Mouse (Mus musculus) left cerebral cortex, postnatal 25 days (tissue): ENCODE data around the gene Klf3. TPM values are rescaled to one million over a fixed set of nuclear protein-coding genes. Genes with fewer than 3 reads are reported as not detected.
A peak's percentile ranks its signal among the peaks of the same experiment; 100 is the strongest.

Experiments used
- DNase-seq, 2 experiments: peaks; one replicate each; pipeline ENCODE4 v3.0.0; 2022; ENCODE audit warnings: low spot score in 2 of 2, mixed read lengths in 1 of 2
- intact Hi-C: fragments of 180-260 bp; cut with DNase I; formaldehyde crosslinking; loops from one replicate; pipeline ENCODE4 v1.15.1; 2025
- total RNA-seq, 2 experiments: library from RNA; stranded (reverse); gene quantifications; 2 replicates each; pipeline ENCODE4 v1.2.3; 2021

The Klf3 gene
- total RNA-seq = 10 to 100 TPM; 25.2 to 26.3 TPM

DNA sequence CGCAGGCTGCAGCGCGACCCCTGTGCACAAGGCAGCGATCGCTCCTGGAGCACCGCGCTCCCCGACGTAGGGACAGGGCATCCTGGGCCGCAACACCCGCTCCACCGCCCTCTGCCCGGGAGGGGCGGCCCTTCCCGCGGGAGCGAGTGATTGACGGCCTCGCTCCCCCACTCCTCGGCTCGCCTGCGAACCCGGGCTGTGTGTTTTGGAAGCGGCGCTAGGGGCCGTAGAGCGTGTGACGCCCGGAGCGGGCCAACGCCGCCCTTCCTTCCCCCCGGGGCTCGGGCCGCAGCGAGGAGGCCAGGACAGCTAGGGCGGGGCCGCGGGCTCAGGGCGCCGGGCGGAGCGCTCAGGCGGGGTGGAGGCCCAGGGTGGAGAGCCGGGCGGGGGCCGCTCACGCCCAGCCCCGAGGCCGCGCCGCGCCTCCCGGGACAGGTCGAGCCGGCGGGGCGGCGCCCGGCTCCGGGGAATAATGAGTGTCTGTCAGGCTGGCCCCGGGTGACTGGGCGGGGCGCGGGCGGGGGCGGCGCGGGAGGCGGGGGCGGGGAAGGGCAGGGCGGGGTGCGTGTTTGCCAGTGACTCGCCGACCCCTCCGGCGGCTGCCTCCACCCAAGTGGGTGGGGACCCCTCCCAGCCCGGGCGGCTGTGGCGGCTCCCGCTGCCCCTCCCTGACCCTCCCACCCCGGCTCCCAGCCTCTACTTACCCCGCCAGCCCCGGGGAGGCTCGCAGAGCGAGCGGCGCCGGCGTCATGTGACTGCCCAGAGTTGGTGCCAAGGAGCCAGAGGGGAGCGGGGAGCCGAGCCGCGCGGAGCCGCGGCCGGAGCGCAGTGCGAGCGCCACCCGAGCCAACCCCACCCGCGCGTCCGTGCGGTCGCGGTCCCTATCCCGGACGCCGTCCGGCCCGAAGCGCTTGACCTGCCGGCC is at the start of gene Klf3:
Gene Klf3, plus strand, starts transcription at position 594 of the 925 bp plus-strand sequence.
- intact Hi-C loops = loop anchor here (2.0 kb wide), 1 partner anchor 100 kb away; no protein-coding TSS in a partner anchor
- peak; percentile 74 to 78 for DNase-seq

DNA sequence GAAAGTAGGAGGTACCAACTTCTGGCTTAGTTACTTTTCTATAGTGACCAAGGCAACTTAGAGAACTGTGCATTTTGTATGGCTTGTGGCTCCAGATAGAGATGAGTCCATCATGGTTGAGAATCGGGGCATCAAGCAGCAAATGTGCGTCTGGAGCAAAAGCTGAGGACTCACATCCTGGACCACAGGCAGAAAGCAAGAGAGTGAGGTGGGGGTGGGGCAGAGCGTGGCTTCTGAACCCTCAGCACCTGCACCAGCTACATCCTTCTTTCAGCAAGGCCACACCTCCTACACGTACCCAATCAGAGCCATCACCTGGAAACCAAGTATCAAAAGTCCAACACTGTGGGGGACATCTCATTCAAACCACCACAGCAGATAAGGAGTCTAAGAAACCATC is 40.9 kb upstream of the Klf3 start:
- no peak for DNase-seq
- intact Hi-C loops = no loop called here

DNA sequence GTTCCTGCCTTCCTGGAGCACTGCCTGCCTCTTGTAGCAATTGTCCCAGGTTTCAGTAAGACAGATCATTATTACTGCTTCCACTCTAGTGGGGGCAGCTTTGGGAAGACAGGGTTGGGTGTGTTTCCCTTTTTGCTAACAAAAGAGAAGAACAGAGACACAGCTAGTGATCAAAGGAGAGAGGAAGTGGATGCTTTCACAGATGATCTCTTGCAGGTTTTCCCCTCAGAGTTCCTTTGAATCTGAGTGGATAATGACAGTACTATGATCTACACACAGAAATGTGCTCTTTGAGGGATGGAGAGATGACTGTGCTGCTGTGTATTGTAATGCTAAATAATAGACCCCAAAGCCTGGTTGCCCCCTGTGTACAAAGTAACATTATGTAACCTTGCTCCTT is 38.7 kb upstream of the Klf3 start:
- intact Hi-C loops = no loop called here
- DNase-seq = no peak

DNA sequence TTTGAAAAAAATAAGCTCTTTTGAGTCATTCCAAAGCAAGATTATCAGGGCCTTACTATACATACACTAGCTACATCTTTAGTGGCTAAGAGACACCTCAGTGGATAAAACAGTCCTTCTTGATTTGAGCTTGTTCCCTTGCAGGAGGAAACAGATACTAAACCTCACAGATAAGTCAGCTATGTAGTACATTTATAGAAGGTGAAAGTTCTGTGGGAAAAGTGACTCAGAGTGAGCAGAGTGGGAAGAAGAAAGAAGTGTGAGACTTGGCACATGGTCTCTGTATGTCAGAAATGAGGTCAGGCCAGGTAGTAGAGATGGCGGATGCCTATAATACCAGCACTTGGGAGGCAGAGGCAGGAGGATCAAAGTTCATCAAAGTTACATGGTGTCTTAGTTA is 37.4 kb upstream of the Klf3 start:
- intact Hi-C loops = no loop called here

DNA sequence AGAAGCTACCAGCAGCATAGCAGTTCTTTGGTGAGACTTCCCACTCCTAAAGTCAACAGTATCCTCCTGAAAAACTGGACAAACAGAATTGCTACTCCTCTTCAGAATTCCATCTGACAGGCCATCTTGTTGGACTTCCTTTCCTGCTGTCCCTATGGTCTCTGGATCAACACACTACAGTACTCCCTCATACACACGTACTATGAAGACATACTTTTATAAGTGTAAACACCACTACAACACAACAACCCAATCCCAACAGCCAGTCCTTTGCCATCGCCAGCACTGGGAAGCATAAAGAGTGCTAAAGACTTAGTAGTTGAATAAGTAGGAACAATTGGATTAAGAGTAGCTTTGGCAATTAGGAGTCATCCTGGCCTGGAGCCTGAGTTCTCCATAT is 36.6 kb upstream of the Klf3 start:
- no peak for DNase-seq
- intact Hi-C loops = no loop called here

More for the DNA sequence above, 37.4 kb upstream of the Klf3 start:
- peak in 1 of 2 experiments; percentile 48 for DNase-seq

DNA sequence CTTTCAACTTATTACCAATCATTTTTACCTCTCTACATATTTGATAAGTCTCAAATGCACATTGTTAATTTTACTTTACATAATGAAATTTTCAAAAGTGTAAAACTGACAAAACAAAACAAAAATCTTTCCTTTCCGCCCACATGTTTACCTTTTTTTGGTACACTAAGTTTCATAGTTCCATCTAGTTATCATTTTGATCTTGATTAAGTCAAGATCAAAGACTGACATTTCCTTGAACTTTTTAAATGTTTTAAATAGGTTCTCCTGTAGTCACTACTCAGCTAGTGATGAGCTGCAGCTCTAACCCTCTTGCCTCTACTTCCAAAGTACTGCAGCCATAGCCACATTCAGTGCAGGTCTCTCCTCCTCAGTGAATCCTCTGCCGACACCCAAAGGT is 31.6 kb upstream of the Klf3 start:
- DNase-seq = no peak
- intact Hi-C loops = no loop called here

DNA sequence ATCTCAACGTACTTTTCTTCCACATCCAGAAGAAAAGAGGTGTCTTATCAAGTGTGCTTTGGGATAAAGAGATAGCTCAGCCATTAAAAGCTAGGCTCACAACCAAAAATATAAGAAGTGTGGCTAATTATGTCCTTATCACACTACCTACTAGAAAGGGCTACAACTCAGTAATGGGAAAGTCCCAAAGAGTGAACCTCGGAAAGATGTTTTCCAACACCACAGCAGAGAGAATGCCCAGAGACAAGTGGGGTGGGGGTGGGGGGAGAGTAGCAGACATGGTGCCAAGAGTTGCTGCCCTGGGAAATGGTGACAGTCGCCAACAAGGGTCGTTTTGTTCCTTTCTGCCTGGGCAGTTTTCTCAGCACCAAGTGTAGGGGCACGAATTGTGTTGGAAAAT is 25.0 kb upstream of the Klf3 start:
- no peak for DNase-seq
- intact Hi-C loops = no loop called here

DNA sequence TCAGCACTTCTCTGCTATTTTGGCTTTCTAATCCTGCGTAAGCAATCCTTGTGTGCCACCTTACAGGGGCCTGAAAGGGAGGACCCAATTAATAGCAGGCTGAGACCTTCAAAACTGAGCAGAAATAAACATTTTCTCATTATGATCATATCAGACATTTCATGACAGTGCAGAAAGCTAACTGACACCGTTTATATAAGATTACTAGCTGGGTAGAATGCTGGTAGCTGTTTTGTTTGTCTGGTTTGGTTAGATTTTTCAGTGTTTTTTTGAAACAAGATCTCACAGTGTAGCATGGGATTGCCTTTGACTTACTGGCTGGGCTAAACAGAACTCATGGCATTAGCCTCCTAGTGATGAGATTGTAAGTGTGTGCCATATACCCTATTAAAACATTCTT is 23.9 kb upstream of the Klf3 start:
- intact Hi-C loops = no loop called here
- no peak for DNase-seq

DNA sequence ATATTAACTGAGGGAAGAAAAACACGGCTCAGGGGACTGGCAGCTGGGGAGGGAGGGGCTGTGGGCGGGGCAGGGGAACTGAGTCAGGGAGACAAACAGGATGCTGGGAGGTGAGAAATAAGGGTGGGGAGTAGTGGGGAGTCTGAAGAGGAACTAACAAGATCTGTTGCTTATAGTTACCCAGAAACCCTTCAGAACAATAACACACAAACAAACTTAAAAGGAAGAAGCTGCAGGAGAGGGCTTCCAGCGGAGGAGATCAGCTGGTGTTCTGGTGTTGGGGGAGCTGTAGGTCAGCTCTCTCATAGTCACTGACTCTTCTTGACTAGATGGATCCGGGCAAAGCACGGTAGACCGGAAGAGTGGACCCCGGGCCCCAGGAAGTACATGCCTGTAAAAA is 22.4 kb upstream of the Klf3 start:
- intact Hi-C loops = no loop called here
- DNase-seq = no peak

DNA sequence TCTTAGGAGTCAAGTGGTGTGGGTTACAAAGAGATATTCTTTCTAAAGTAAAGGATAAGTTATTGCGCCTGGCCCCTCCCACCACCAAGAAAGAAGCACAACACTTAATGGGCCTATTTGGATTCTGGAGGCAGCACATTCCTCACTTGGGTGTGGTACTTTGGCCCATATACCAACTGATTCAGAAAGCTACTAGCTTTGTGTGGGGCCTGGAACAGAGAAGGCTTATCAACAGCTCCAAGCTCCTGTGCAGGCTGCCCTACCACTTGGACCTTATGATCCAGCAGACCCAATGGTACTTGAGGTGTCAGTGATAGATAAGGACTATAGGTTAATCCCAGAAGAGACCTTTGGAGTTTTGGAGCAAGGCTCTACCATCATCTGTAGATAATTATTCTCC is 15.0 kb upstream of the Klf3 start:
- intact Hi-C loops = no loop called here
- DNase-seq = no peak

DNA sequence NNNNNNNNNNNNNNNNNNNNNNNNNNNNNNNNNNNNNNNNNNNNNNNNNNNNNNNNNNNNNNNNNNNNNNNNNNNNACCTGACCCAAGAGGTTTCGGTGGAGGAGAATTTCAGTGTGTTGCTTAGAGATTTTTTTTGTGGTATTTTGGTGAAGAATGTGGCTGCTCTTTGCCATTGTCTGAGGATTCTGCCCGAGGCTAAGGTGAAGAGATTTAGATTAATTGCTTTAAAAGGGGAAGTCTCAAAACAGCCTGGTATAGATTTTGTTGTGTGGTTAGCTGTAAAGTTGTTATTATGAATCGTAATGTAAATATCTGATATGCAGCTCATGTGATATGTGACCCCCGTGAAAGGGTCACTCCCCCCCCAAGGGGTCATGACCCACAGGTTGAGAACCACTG is 5.0 kb upstream of the Klf3 start:
- no peak for DNase-seq
- intact Hi-C loops = no loop called here

DNA sequence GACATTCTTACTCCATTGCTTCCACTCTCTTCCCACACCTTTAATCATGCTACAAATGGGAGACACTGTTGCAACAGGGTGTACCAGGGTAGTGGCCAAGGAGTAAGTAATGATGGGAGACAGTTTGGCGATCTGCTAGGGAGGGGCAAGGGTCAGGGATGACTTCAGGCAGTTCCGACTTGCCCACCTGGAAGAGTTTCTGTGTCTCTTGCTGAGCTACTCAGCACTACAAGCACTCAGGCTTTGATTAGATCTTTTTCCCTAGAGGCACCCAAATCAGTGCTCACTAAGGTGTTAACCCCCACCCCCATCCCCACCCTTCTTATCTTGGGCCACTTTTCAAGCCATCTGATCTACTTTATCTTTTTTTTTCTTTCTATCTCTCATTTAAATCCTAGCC is 1.6 kb upstream of the Klf3 start:
- DNase-seq = no peak
- intact Hi-C loops = no loop called here

DNA sequence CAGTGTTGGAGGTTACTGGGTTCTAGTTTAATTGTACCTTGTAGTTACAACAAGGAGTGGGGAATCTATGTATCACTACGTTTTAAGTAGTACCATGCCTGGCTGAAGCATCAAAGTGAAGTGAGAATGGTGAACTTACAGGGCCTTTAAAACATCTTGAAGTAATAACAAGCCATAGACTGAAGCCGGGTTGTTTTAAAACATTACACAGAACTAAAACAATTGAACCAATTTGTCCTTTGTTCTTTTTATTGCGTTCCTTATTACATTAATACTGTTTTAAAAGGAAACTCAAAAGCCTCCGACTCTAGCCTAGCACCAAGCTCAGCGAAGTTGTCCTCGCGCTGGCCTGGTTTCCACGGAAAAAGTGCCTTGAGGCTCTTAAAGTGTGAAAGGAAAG is 1.0 kb upstream of the Klf3 start:
- no peak for DNase-seq
- intact Hi-C loops = loop anchor here (2.0 kb wide), 1 partner anchor 99 kb away; no protein-coding TSS in a partner anchor

DNA sequence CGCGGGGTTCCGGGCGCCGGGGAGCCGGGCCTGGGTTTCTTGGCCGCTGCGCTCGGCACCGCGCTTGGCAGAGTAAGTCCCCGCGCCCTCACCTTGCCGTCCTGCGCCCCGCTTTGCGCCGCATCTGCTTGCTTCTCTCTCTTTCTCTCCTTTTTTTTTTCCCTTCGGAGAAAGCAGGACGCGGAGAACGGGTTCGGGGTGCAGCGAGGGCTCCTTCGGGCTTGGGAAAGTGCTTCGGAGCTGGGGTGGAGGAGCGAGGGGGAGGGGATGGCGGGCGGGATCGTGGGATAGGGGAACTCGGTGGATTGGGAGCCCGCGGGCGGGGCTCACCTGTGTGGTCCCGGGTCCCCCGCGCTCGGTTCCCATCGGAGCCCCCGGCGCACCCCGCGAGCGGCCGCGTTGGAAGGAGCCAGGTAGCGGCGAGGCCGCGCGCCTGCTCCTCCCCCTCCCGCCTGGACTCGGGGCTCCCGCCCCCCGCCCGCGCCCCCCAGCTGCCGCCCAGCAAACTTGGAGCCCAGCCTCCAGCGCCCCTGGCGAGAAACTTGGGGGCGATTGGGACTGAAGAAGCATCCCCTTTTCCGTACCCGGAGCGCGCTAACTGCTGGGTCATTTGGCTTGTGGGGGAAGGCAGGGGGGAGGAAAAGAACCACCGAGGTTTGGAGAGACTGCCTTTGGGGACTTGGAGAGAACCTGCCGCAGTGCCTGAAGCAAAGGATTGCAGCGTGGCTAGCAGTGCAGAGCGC is 703 bp downstream of the Klf3 start:
- peak in 1 of 2 experiments; percentile 24 for DNase-seq
- intact Hi-C loops = loop anchor here (2.0 kb wide), 2 partner anchors 101 to 297 kb away; no protein-coding TSS in a partner anchor

DNA sequence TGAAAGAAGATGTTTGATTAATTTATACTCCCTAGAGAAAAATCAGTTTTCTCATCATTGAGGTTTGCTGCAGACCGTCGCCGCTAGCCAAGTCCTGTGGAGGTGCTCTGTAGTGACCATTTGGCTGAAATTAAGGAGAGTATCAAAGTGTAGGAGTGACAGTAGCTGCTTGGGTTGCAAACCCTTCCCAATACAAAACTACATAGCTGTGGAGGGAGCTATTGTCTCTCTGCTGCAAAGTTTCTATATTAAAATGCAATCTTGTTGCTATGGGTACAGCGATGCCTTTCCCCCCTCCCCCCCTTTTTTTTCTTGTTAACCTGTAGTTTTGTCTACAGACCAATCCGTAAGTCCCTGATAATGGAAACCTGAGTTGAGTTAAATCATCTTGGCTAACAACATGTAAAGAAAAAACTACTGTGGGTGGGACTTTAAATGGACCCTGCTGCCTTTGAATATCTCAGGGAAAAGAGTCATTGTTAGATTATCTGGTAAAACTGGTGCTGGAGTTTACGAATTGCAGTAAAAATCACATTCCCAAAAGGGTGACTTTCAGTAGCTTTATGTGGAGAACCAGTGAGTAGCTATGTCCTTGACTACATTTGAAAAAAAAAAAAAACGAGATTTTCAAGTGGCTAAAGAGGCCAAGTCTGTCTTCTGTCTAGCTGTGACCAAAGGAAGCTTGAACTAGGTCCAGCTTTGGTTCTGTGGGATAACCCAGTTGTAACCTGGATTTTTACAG is 2.1 kb downstream of the Klf3 start:
- intact Hi-C loops = loop anchor here (2.0 kb wide), 1 partner anchor 299 kb away; no protein-coding TSS in a partner anchor

DNA sequence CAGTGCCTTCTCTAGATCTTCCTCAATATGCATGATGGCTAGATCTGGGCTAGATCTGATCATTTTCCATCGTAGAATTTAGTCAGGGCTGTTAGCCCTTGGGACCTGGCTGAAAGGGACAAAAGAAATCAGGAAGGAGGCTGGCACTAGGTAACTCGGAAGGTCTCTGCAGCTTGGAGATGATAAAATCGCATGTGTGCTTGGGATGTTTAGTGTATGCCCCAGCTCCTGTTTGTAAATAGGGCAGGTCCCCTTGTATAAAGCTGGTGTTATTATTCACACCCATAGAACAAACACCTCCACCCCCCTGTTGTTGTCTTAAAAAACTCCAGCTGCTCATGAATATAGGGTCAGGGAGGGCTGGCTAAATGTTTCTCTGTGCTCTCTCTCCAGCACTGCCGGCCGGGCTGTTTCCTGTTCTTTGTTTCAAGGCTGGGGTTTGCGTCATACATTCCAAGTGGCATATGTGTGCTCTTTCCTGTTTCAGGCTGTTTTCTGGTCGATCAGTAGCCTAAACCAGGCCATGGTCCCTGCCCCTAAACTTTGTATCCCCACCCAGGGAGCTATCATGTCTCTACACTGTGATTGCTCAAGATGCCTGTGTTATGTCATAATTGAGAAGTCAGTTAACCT is 2.8 kb downstream of the Klf3 start:
- intact Hi-C loops = loop anchor here (2.0 kb wide), 1 partner anchor 299 kb away; no protein-coding TSS in a partner anchor
- DNase-seq = peak in 1 of 2 experiments; percentile 52

More for the DNA sequence above, 2.1 kb downstream of the Klf3 start:
- no peak for DNase-seq

DNA sequence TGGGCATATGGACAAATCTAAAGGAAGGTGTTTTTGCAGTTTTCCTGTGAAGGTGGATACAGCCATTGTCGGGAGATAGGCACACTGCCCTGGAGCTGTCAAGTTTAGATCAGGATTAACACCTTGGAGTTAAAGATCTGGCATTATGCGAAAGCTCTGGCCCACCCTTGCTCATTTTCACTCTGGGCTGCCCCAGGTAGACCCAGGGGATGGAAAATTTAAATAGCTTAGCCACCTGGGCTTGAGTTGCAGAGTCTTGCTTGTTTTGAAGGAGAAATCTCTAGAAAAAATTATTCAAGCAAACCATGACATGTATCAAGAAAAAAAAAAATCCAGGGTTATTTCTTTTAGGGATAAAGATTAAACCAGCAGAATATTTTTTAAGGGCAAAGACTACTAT is 3.4 kb downstream of the Klf3 start:
- no peak for DNase-seq
- intact Hi-C loops = no loop called here

DNA sequence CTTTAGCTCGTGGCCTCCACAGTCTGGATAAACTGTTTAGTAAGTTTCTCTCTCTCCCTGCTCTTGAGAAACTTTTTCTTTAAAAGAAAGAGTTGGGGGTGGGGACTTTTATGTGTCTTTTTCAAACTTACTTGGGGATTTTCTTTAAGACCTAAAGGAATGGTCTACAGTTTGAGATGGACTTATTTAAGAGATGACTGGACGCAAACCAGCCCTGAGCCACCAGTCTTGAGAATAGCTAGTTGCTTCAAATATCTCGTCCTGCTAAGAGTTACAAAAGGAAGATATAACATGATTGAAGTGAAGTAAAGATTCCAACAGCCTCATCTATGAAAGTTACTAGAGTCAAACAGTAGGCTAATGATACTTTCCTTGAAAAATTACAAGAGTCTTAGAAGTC is 4.0 kb downstream of the Klf3 start:
- intact Hi-C loops = no loop called here
- DNase-seq = no peak

DNA sequence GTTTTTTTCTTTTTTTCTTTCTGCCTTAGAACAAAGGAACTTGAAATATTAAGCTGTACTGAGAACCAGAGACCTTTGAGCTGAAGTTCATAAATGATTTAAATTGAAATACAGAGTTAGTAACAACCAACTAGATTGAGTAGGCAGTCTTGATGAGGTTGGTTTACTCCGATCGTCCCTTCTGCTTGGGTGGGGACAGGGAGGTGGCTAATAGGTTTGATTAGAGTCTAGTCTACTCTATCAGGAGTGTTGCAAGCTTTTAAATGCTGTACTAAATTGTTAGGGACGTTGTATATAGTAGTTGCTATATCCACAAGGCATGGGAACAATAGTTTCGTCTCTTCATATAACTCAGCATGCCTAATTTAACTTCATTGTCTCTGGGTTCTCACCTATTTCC is 4.4 kb downstream of the Klf3 start:
- intact Hi-C loops = no loop called here
- DNase-seq = no peak
